Mouse (Mus musculus) embryonic facial prominence, embryonic 14.5 days (tissue): ENCODE results near the gene Crispld2. TPM values are rescaled to one million over a fixed set of nuclear protein-coding genes. Genes with fewer than 3 reads are reported as not detected.

Source experiments
- ATAC-seq: fragments of 200-750 bp; cut with Nextera tagmentation; 2 replicates; pipeline ENCODE4 v1.8.0; 2017; ENCODE audit warnings: low read depth, moderate number of reproducible peaks, moderate TSS enrichment
- DNase-seq: peaks from one replicate; pipeline ENCODE4 v3.0.0-alpha.2; 2015; ENCODE audit warnings: low spot score
- H3K27ac ChIP-seq: fragments of 300-500 bp; sonication (generic); replicated peaks from 2 replicates; pipeline ENCODE4 v1.5.1; 2014; ENCODE audit warnings: low read depth, mild to moderate bottlenecking, low read length, moderate library complexity
- H3K27me3 ChIP-seq: fragments of 300-500 bp; sonication (generic); replicated peaks from 2 replicates; pipeline ENCODE4 v1.6.1; 2014; ENCODE audit warnings: low read length; ENCODE audit not compliant: control insufficient read depth, insufficient read depth
- H3K36me3 ChIP-seq: fragments of 300-500 bp; sonication (generic); 2 replicates; pipeline ENCODE4 v1.6.1; 2014; ENCODE audit warnings: low read length, mixed read lengths; ENCODE audit not compliant: control insufficient read depth, insufficient read depth
- H3K4me1 ChIP-seq: fragments of 300-500 bp; sonication (generic); 2 replicates; pipeline ENCODE4 v1.6.1; 2014; ENCODE audit warnings: antibody characterized with exemption, low read length; ENCODE audit not compliant: control insufficient read depth, insufficient read depth
- H3K4me2 ChIP-seq: fragments of 300-500 bp; sonication (generic); 2 replicates; pipeline ENCODE4 v1.6.1; 2014; ENCODE audit warnings: low read depth, mild to moderate bottlenecking, low read length, moderate library complexity, mixed read lengths
- H3K4me3 ChIP-seq: fragments of 300-500 bp; sonication (generic); 2 replicates; pipeline ENCODE4 v1.5.1; 2014; ENCODE audit warnings: low read depth, mild to moderate bottlenecking, low read length
- H3K9ac ChIP-seq: fragments of 300-500 bp; sonication (generic); 2 replicates; pipeline ENCODE4 v1.6.1; 2014; ENCODE audit warnings: low read depth, mild to moderate bottlenecking, low read length, moderate library complexity, mixed read lengths
- H3K9me3 ChIP-seq: fragments of 300-500 bp; sonication (generic); 2 replicates; pipeline ENCODE4 v1.6.1; 2016; ENCODE audit warnings: low read length; ENCODE audit not compliant: control insufficient read depth
- WGBS: fragments of 180-500 bp; shearing (Covaris S2); extraction: QIAGEN DNeasy Blood & Tissue Kit; methylation state at CpG from one replicate; pipeline ENCODE4 v1.1.7; 2014; 5-methylcytosine and 5-hydroxymethylcytosine counted together
- polyA plus RNA-seq: library from polyadenylated mRNA; unstranded; fragments of >200 nt; fragmentation: Nextera tagmentation; extraction: Ambion mirVana; gene quantifications from 2 replicates; pipeline ENCODE4 v1.2.1, GENCODE M21; 2014

Gene Crispld2
- polyA plus RNA-seq, 1 experiment from 2014 or later: 5.6 TPM

DNA sequence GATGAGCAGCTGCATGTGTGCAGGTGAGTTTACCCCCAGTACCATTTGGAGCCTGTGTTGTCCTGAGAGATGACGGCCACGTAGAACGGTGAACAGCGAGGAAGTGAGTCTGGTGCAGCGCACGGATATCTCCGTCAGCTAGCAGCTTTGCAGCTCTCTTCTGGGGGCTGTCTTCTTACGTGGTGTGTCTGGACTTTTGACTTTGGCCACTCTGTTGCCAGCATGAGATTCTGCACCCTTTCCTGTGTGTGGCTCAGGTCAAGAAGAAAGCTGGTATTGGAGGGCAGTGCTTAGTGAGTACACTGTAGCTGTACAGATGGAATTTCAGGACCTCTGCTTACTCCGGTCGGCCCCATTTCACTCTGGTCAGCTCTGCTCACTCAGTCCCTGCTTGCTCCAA lies 34.2 kb upstream of the Crispld2 start:
- WGBS: 92% methylated on average over 10 of the region's 10 CpGs
- ATAC-seq (no peak), DNase-seq (no peak)
- Histone ChIP-seq H3K4me2 (no peak overlapping the region), H3K4me3 (no peak overlapping the region), H3K4me1 (no peaks in the 10 kb centered on the region), H3K9ac (no peak overlapping the region), H3K9me3 (no peaks in the 10 kb centered on the region), H3K27ac (no peak overlapping the region), H3K36me3 (peaks cover 52% of the 10 kb centered on the region), H3K27me3 (no peaks in the 10 kb centered on the region)

DNA sequence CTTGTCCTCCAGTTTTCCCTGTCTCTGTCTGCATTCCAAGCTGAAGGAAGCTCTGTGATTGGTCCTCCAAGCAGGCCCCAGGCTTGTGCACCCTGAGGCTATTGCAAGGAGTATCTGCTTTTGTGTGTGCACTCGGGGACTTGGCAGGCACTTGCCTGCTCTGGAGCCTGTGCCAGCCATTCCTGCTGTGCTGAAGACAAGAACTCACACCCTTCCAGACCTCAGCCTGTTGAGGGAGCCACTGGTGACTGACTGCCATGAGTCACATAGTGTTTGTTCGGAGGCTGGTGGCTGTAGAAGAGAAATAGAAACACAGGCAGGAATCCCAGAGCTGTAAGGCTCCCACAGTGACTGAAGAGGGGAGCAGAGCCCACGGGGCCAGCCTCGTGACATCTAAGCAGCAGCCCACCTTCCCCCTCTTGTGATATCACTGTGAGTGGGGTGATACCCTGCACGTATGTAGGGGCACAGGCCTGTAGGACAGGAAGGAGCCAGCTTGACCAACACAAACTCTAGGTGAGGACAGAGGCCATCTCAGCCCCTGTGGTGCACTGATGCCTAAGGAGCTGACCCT lies 31.6 kb upstream of the Crispld2 start:
- Histone ChIP-seq H3K9ac (no peak overlapping the region), H3K27ac (no peak overlapping the region), H3K4me2 (no peak overlapping the region), H3K27me3 (no peaks in the 10 kb centered on the region), H3K4me1 (no peaks in the 10 kb centered on the region), H3K4me3 (no peak overlapping the region), H3K9me3 (no peaks in the 10 kb centered on the region), H3K36me3 (peaks cover 27% of the 10 kb centered on the region)
- ATAC-seq (peak; percentile 62; the same call in 1 of the 2 replicates), DNase-seq (peak; percentile 51)
- WGBS: 43% methylated on average over 5 of the region's 5 CpGs

DNA sequence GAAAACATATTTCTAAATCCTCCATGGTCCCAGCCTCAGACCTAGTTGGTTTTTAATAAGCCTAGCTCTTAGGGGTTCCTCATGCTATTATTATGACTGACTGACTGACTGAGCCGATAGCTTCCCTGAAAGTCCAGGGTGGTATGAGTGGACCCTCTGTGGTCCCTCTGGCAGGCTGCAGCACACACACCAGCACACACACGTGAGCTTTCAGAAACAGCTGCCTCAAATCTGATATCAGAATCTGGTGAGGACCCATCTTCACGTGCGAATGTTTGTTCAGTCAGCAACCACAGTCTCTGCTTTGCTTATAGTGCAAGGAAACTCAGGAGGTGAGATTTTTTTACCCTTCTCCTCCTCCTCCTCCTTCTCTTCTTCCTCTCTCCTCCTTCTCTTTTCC lies 27.4 kb upstream of the Crispld2 start:
- Histone ChIP-seq H3K4me1 (no peaks in the 10 kb centered on the region), H3K27me3 (no peaks in the 10 kb centered on the region), H3K4me2 (no peak overlapping the region), H3K4me3 (no peak overlapping the region), H3K9me3 (peaks cover 5% of the 10 kb centered on the region; the same call in 1 of the 2 replicates), H3K27ac (0 out of 2 replicates have a peak overlapping the region, but pooled peaks have one; percentile 15), H3K9ac (no peak overlapping the region), H3K36me3 (no peaks in the 10 kb centered on the region)
- WGBS: 65% methylated on average over 4 of the region's 4 CpGs
- DNase-seq (no peak), ATAC-seq (no peak)

DNA sequence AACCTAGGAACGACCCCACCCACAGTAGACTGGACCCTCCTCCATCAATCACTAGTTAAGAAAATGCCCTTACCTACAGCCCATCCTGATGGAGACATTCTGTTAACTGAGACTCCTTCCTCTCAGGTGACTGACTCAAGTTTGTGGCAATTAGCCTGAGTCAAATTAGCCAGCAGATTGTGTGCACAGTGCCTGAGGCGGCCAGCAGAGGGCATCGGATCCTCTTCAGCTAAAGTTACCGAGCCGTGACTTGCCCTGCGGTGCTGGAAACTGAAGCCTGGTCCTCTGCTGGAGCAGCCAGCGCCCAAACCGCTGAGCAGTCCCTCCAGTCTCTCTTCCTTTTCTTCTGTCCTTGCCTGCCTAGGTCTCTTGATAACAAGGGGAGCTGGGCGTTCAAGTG lies 24.8 kb upstream of the Crispld2 start:
- Histone ChIP-seq H3K27me3 (no peaks in the 10 kb centered on the region), H3K4me2 (no peak overlapping the region), H3K36me3 (no peaks in the 10 kb centered on the region), H3K9ac (no peak overlapping the region), H3K4me1 (no peaks in the 10 kb centered on the region), H3K9me3 (peaks cover 5% of the 10 kb centered on the region; the same call in 1 of the 2 replicates), H3K4me3 (no peak overlapping the region), H3K27ac (no peak overlapping the region)
- 87% methylated on average over 9 of the region's 9 CpGs for WGBS
- no peak for DNase-seq
- ATAC-seq: no peak

DNA sequence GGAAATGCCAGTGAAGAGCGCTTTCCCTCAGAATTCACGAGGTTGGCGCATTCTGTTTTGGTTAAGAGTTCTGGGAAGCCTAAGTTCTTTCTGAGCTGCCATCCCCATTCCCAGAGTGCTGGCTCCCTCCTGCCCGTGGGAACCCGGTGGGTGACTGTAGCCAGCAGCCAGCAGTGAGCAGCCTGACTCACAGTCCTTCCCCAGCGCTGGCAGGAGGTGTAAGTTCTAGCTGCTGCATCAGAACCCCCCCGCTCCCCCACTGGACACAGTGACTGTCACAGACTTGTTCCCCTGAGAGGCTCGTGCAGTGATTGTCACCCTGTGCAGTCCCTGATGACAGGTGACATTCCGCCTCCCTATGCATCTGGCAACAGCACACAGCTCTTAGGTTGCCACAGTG lies 22.1 kb upstream of the Crispld2 start:
- 80% methylated on average over 8 of the region's 9 CpGs for WGBS
- Histone ChIP-seq H3K4me3 (no peak overlapping the region), H3K4me1 (no peaks in the 10 kb centered on the region), H3K36me3 (no peaks in the 10 kb centered on the region), H3K27me3 (no peaks in the 10 kb centered on the region), H3K27ac (no peak overlapping the region), H3K9ac (no peak overlapping the region), H3K4me2 (no peak overlapping the region), H3K9me3 (peaks cover 5% of the 10 kb centered on the region; the same call in 1 of the 2 replicates)
- ATAC-seq: no peak
- DNase-seq: no peak

DNA sequence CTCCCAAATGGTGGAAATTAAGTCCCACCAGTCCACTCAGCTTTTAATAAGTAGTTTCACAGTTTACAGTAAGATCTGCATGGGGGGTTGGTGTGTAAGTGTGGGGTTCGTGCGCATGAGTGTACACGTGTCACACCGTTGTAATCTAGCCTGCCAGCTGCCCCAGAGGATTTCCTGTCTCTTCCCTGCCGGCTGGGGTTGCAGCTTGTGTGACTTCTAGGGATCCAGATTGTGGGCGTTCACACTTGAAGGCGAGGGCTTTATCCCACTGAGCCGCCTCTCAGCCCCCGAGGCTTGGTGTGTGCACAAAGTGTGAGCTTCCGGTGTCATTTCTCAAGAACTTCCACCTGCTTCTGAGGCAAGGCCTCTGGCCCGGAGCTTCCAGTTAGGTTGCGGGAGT lies 19.7 kb upstream of the Crispld2 start:
- 66% methylated on average over 12 of the region's 12 CpGs for WGBS
- ATAC-seq (no peak), DNase-seq (peak; percentile 43)
- H3K36me3 ChIP-seq: no peaks in the 10 kb centered on the region
- H3K27ac ChIP-seq: no peak overlapping the region
- H3K9me3 ChIP-seq: peaks cover 2% of the 10 kb centered on the region; the same call in 1 of the 2 replicates
- H3K4me3 ChIP-seq: no peak overlapping the region
- no peak overlapping the region for H3K4me2 ChIP-seq
- H3K27me3 ChIP-seq: no peaks in the 10 kb centered on the region
- H3K4me1 ChIP-seq: no peaks in the 10 kb centered on the region
- H3K9ac ChIP-seq: no peak overlapping the region

DNA sequence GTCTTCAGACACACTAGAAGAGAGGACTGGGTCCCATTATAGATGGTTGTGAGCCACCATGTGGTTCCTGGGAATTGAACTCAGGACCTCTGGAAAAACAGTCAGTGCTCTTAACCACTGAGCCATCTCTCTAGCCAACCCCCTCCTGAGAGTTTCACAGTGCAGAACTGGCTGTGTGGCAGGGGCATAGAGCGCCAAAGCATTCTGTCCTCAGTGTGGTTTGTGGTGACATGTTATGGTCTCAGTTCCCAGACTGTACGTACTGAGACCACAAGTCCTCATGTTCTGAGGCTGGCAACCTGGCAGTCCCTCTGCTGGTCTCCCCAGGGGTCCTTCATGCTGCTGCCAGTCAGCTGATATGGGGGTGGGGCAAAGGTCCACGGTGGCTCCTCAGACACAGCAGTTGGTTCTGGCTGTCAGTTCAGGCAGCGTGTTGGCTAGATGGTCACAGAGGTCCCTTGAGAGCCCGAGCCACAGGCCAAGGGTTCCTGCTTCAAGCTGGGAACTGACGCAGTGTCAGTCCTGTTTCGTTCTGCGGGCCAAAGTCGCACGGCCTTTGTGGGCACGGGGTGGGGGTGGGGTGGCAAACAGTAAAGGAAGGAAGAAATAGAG lies 13.4 kb upstream of the Crispld2 start:
- no peaks in the 10 kb centered on the region for H3K27me3 ChIP-seq
- H3K36me3 ChIP-seq: no peaks in the 10 kb centered on the region
- no peak overlapping the region for H3K4me3 ChIP-seq
- ATAC-seq: no peak
- no peaks in the 10 kb centered on the region for H3K9me3 ChIP-seq
- H3K9ac ChIP-seq: no peak overlapping the region
- 66% methylated on average over 11 of the region's 11 CpGs for WGBS
- H3K4me1 ChIP-seq: no peaks in the 10 kb centered on the region
- no peak for DNase-seq
- no peak overlapping the region for H3K27ac ChIP-seq
- no peak overlapping the region for H3K4me2 ChIP-seq

DNA sequence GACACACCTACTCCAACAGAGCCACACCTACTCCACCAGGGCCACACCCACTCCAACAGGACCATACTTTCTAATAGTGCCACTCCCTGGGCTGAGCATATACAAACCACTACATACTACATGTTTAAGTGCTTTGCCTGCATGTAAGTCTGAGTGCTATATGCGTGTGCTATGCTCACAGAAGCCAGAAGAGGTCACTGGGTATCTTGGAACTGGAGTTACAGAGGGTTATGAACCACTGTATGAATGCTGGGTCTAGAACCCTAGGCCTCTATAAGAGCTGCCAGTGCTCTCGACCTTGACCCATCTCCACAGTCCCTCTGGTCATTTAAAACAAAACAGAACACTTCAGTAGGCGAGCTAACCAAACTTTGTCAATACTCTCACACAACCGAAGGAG lies 11.0 kb upstream of the Crispld2 start:
- Histone ChIP-seq H3K27me3 (no peaks in the 10 kb centered on the region), H3K4me3 (no peak overlapping the region), H3K9me3 (no peaks in the 10 kb centered on the region), H3K9ac (no peak overlapping the region), H3K4me2 (no peak overlapping the region), H3K36me3 (no peaks in the 10 kb centered on the region), H3K27ac (no peak overlapping the region), H3K4me1 (no peaks in the 10 kb centered on the region)
- WGBS: 77% methylated on average over 4 of the region's 4 CpGs
- ATAC-seq (no peak), DNase-seq (no peak)

DNA sequence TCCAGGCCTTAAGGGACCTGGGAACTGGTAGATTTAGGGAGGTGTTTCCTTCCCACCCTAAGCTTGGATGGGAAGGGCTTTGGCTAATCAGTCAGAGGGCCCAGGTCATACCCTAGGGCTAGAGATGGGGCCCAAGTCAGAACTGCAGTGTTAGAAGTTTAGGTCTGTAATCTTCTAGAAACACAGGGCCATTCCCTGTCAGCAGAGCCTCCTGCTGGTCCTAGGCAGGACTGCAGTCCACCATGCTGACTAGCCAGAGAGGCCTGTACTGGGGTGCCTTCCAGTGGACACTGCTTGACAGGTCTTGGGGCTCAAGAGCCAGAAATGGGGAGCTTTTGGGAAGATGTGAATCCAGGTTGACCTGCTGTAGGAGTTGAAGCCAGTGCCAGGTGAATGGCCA lies 8.2 kb upstream of the Crispld2 start:
- no peak overlapping the region for H3K4me3 ChIP-seq
- H3K4me2 ChIP-seq: no peak overlapping the region
- H3K36me3 ChIP-seq: no peaks in the 10 kb centered on the region
- ATAC-seq (no peak), DNase-seq (no peak)
- no peak overlapping the region for H3K9ac ChIP-seq
- H3K9me3 ChIP-seq: no peaks in the 10 kb centered on the region
- H3K4me1 ChIP-seq: no peaks in the 10 kb centered on the region
- no peak overlapping the region for H3K27ac ChIP-seq
- no peaks in the 10 kb centered on the region for H3K27me3 ChIP-seq
